Mouse (Mus musculus) olfactory bulb, adult 2 months (tissue): ENCODE measurements around the gene Tsga10ip.

Experiments used
- CTCF ChIP-seq: fragments of 200-500 bp; IDR thresholded peaks from 2 replicates; pipeline ENCODE4 v1.5.1; 2012; ENCODE audit warnings: low read depth, mild to moderate bottlenecking, low read length, moderate library complexity; ENCODE audit not compliant: insufficient read depth
- POLR2A ChIP-seq: fragments of 200-500 bp; IDR thresholded peaks from 2 replicates; pipeline ENCODE4 v1.6.1; 2012; ENCODE audit warnings: mild to moderate bottlenecking, low read depth, low read length, moderate library complexity; ENCODE audit not compliant: insufficient read depth

DNA sequence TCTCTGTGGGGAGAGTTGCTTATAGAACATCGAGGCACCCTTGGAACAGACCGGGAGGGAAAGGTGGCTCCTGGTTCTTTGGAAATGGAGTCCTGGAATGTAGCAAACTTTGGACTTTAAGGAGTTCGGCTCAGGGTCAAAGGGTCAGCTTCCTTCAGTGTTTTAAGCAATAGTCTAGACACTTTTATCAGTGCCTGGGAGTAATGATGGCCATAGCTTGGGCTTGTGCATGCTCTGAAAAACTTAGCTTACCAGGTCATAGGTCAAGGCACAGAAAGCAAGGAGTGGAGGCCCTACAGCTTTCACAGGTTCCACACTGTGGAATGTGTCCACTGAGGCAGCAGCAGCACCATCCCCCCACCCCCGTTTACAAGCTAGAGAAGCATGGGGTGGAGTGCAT lies 27.6 kb downstream of the Tsga10ip start:
- TF ChIP-seq CTCF (no peak), POLR2A (no peak)
